Mouse (Mus musculus) mature B cell (primary cell): ENCODE results near the gene Fdxr.

Source experiments
- in situ Hi-C: fragments of 300-500 bp; cut with MboI; formaldehyde crosslinking; loops from 2 replicates; pipeline ENCODE4 v1.14.3; 2019

Gene Fdxr

GRCm38 (mm10) chr11:115269330-115270066, 7.4 kb downstream of the Fdxr start:
- in situ Hi-C loops = no loop called here

- in situ Hi-C loops = no loop called here
These were observed 8.9 kb downstream of the Fdxr start for GRCm38 (mm10) chr11:115267958-115268357.

DNA sequence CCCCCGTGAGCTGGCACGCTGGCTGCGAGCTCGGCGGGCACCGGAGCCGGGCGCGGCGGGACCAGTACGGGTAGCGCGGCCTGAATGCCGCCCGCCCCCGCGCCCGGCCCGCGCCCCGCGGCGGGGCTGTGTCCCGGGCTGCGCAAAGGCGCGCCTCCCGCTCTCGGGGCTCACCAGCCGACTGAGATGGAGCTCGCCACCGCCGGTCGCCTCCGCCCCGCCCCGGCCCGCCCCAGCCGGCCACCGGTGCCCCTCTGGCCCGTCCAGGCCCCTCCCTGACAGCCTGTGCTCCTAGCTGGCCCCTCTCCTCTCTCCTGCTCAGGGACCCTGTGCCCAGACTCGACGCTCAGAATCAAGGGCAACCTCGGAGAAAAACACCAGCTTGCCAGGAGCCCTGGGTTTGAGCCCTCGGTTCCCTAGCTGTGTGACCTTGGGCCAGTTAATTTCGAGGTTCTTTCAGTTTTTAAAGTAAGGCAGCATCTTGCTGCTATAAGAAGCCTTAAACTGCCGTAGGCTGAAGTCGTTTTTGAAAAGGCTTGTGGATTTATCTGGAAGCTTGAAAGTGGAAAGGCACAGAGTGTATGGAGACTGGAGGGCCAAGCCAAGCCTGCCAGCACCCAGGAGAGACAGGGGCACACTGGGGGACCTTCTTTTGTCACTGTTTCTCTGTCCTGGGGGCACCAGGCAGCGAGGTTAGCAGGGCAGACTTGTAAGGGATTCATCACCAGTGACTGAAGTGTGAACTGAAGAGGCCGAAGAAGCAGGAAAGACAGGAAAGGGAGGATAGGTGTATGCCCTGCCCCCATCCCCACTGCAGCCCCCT, 9.6 kb downstream of the Fdxr start, which contains the start of gene Grin2c:
Gene Grin2c, minus strand, starts transcription at position 183 of the 823 bp plus-strand sequence.
- in situ Hi-C loops = no loop called here

GRCm38 (mm10) chr11:115266400-115266778, 10.5 kb downstream of the Fdxr start:
- in situ Hi-C loops = no loop called here

GRCm38 (mm10) chr11:115265771-115266399, 11.0 kb downstream of the Fdxr start:
- in situ Hi-C loops = no loop called here

DNA sequence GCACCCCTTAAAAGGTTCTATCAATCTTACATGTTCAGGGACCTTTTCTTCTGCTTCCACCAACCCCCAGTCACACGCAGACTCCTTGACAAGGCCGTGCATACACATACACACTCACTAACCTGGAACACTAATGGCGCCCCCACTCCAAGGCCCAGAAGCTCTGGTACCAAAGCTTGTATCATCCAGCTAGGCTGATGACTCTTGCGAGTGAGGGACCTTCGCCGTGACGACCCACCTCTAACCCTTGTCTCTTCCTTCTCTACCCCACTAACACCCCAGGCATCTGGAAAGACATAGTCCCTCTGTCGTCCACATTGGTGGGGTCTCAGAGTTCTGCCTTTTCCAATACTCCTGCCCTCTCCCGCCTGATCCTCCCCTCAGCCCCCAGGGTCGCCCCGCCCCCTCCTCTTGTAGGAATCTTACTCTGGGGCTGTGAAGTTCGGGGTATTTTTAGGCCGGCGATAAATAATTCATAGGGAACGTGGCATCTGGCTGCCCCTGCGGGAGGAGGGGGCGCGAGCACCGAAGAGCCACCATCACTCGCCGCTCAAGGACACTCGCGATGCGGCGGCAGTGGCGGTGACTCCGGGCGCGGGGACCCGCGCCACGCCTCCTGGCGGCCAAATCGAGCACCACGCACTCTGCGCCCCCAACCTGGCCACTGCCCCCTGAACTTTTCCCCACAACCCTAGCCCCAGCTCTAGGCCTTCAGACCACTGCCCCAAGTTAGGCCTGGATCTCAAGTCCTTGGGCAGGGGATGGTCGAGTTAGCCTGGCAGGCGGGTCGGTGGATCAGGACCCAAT, 11.8 kb downstream of the Fdxr start:
- in situ Hi-C loops = no loop called here

- in situ Hi-C loops = no loop called here
These were observed 12.6 kb downstream of the Fdxr start for GRCm38 (mm10) chr11:115264136-115264861.

DNA sequence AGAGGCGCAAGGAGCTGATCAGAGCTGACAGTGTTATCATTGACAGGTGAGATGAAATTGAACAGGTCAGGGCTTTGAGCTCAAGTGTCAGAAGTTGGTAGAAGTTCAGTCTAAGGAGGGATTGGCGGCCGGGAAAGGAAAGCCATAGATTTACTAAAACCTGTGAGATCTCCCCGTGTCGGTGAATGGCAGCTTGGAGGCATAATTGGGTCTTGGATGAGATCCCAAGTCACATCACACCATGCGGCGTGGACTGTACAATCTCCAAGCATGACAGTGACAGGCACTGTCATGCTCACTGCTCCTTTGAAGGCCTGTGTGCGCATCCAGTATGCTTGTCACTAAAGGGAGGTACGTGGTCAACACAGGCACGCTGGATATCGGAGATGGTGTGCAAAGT, 13.9 kb downstream of the Fdxr start:
- in situ Hi-C loops = no loop called here

- in situ Hi-C loops = no loop called here
These were observed 17.7 kb downstream of the Fdxr start for GRCm38 (mm10) chr11:115259134-115259533.

- in situ Hi-C loops = no loop called here
These were observed 18.9 kb downstream of the Fdxr start for GRCm38 (mm10) chr11:115257775-115258510.

DNA sequence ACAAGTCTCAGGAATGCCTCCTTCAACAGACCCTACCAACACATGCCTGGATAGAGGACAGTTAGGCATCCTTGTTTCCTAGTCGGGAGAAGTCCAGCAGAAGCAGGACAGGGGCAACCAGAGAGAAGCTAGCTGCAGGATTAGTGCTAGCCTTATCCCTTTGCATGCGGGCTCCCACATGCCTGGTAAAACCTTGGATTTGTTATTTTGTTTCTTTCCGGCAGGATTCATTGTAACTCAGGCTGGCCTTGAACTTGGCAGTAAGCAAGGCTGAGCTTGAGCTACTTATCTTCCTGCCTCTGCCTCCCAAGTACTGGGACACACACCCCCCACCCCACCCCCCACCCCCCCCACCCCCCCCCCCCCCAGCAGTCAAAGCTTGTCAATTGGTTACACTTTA, 25.6 kb downstream of the Fdxr start:
- in situ Hi-C loops = no loop called here

- in situ Hi-C loops = no loop called here
These were observed 26.3 kb downstream of the Fdxr start for GRCm38 (mm10) chr11:115250405-115251090.

DNA sequence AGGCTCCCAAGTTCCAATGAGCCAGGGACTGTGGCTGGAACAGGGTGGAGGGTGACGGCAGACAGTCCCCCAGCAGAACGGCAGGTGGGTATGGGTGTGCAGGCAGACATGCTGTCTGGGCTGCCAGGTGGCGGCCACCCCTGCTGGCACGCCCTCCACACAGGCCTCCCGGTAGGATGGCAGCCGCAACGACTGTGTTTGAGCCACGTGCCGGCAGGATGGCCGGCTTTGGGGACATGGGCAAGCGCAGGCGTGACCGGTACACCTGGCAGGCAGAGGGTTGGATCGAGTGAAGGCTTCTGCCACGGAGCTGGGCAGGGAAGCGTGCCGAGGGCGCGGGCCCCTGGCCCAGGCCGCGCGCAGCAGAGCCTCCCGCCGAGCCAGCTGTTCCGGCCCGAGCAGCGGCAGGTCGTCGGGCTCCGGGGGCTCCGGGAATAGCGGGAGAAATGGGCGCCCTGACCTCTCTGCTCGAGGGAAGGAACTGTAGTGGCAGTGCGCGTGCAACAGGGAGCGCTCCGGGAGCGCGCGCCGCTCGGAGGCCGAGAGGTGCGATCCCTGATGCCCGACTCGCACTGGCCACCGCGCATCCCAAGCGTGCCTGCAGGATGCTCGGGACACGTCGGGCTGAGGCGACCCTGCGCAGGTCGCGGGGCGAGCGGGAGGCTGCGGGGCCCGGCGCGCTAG, 27.0 kb downstream of the Fdxr start:
- in situ Hi-C loops = no loop called here

DNA sequence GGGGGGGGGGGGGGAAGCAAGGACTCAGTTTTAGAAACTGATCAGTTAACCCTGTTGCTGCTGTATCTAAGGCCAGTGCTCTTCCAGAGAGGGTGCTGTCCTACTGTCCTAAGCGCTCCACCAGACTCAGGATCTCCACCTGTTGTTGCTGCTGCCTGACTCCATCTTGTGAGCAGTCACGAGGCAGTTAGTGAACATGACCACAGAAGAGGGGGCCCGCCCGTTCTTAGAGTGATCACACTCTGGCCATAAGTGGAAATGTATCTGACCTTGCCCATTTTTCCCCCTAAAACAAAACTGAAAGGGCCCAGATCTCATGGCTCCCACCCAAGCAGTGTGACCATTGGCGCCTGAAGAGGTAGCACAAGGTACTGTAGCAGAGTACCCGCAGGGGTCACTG, 28.9 kb downstream of the Fdxr start:
- in situ Hi-C loops = no loop called here

DNA sequence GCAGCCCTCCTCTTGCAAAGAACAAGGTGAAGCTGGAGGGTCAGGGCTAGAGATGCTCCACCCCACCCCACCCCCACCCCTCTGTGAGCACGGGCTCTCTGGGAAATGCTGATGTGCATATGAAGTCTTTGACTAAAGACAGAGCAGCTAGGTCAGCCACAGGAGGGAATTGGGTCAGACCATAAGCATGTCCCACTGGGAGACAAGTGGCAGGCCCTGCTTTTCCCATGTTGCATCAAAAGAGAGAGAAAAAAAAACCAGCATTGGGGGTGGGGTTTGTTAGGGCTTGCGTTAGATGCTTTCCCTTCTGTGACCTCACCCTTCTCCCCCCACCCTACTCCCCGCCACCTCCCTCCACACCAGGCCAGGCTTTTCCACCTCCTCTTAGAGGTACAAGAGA, 29.6 kb downstream of the Fdxr start:
- in situ Hi-C loops = no loop called here

- in situ Hi-C loops = no loop called here
These were observed 30.5 kb downstream of the Fdxr start for GRCm38 (mm10) chr11:115246386-115246785.

- in situ Hi-C loops = no loop called here
These were observed 32.0 kb downstream of the Fdxr start for GRCm38 (mm10) chr11:115244840-115245239.

DNA sequence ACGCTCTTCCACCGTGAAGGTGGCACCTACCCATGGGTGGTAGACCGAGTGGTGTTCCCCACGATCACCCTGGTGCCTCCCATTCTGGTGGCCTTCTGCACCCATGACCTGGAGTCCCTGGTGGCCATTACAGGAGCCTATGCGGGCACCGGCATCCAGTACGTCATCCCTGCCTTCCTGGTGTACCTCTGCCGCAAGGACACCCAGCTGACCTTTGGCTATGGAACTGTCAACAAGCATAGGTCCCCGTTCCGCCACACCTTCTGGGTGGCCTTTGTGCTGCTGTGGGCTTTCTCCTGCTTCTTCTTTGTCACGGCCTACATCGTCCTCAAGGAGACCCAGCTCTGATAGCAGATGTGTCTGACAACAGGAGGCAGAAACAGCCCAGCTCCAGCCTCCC, 33.1 kb downstream of the Fdxr start:
- in situ Hi-C loops = no loop called here

- in situ Hi-C loops = no loop called here
These were observed 34.1 kb downstream of the Fdxr start for GRCm38 (mm10) chr11:115242746-115243145.
